Mouse (Mus musculus): Measurements from ENCODE around the gene Manbal. TPM values are rescaled to one million over a fixed set of nuclear protein-coding genes. Genes with fewer than 3 reads are reported as not detected.

The Manbal gene
- 34.7 and 35.9 TPM in 2 replicates for polyA plus RNA-seq (2014; fragmentation: Nextera tagmentation; extraction: Ambion mirVana)

DNA sequence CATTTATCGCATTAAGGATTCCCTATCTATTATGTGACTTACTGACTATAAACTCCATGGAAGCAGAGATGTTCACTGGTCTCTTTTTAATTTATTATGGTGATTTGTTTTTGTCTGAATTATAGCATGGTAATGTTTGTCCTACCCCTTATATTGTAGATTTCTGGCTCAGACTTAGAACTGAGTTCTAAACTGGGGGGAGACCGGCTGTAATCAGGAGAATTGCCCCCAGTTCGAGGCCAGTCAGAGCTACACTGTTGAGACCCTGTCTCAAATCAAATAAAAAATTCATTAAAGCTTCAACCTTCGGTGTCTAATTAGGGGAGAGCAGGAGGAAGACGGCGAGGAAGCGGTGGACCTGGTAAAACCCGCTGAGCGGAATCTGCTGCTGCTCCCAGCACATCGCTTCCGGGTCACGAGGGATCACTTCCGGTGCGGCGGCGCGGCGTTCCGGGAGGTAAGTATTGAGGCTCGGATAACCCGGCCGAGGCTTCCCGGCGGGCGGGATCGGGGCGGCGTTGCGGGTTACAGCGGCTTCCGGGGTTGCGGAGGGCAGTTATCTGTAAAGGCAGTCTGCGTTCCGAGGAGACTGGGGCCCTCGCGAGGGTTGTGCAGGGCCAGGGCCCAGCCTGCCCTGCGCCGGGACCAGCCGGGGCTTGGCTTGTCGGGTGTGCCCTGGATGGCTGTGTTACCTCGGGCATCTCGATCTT lies at the start of gene Manbal:
Gene Manbal, plus strand, starts transcription at position 411 of the 710 bp plus-strand sequence.
- Histone ChIP-seq H3K36me3 (ENCODE audit: control insufficient read depth, insufficient read depth, low read length) (no peaks in the 10 kb centered on the region), H3K9me3 (ENCODE audit: control insufficient read depth, low read length) (no peaks in the 10 kb centered on the region), H3K9ac (ENCODE audit: low read length) (peak within 1 kb of the TSS; percentile 91), H3K4me2 (peak within 1 kb of the TSS; percentile 75), H3K4me3 (ENCODE audit: low read depth, low read length) (peak within 1 kb of the TSS; percentile 74), H3K27me3 (ENCODE audit: control insufficient read depth, insufficient read depth, low read length) (no peaks in the 10 kb centered on the region), H3K27ac (ENCODE audit: low read depth, low read length) (peak within 1 kb of the TSS; percentile 62), H3K4me1 (ENCODE audit: control insufficient read depth, insufficient read depth, low read length) (peaks cover 8% of the 10 kb centered on the region)
- ATAC-seq (ENCODE audit: low FRiP score) (peak; percentile 89), DNase-seq (ENCODE audit: low spot score, missing footprints) (peak; percentile 99)
- WGBS = 4% methylated on average over 42 of the region's 42 CpGs

DNA sequence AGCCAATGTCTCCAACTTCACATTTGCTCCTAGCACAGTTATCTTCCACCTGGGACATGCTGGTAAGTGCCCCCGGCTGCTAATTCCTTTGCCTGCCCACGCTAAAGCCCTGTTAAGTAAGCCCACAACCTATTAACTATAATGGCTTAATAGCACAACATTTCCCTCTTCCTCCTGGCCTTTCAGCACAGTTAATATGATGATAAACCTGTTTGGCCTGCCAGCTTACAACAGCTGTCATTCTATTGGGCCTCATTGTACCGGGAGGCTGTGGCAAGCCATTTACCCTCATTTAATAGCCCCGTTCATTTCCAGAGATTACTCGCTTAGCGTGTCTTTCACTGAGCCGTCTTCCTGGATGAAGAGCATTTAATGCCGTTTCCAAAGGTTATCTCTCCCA lies 47.3 kb upstream of the Manbal start:
- Histone ChIP-seq H3K4me2 (no peak overlapping the region), H3K4me3 (ENCODE audit: low read depth, low read length) (no peak overlapping the region), H3K27me3 (ENCODE audit: control insufficient read depth, insufficient read depth, low read length) (no peaks in the 10 kb centered on the region), H3K9ac (ENCODE audit: low read length) (no peak overlapping the region), H3K36me3 (ENCODE audit: control insufficient read depth, insufficient read depth, low read length) (peaks cover 41% of the 10 kb centered on the region), H3K9me3 (ENCODE audit: control insufficient read depth, low read length) (no peaks in the 10 kb centered on the region), H3K27ac (ENCODE audit: low read depth, low read length) (no peak overlapping the region), H3K4me1 (ENCODE audit: control insufficient read depth, insufficient read depth, low read length) (no peaks in the 10 kb centered on the region)
- ATAC-seq (ENCODE audit: low FRiP score) (no peak), DNase-seq (ENCODE audit: low spot score, missing footprints) (no peak)
- 87% methylated on average over 8 of the region's 8 CpGs for WGBS

DNA sequence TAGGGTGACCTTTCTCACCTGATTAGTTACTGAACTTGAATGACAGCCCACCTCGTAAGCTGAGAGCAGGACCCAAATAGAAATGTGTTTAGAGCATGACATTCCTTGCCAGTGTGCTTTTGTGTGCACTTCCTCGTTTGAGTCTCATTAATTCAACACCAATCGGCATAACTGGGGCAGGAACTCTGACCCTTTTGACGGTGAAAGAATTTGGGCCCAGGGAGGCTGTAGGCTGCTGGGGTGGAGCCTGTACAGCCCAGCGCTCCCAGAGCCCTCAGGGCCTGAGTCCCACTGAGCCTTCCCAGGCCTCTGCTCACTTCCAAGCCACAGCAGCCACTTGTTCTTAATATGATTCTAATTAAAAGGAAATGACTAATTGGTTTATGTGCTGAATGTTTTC lies 46.5 kb upstream of the Manbal start:
- Histone ChIP-seq H3K36me3 (ENCODE audit: control insufficient read depth, insufficient read depth, low read length) (peaks cover 36% of the 10 kb centered on the region), H3K4me2 (no peak overlapping the region), H3K27ac (ENCODE audit: low read depth, low read length) (no peak overlapping the region), H3K9ac (ENCODE audit: low read length) (no peak overlapping the region), H3K27me3 (ENCODE audit: control insufficient read depth, insufficient read depth, low read length) (no peaks in the 10 kb centered on the region), H3K9me3 (ENCODE audit: control insufficient read depth, low read length) (no peaks in the 10 kb centered on the region), H3K4me3 (ENCODE audit: low read depth, low read length) (no peak overlapping the region), H3K4me1 (ENCODE audit: control insufficient read depth, insufficient read depth, low read length) (no peaks in the 10 kb centered on the region)
- 59% methylated on average over 5 of the region's 5 CpGs for WGBS
- ATAC-seq (ENCODE audit: low FRiP score) (no peak), DNase-seq (ENCODE audit: low spot score, missing footprints) (no peak)

DNA sequence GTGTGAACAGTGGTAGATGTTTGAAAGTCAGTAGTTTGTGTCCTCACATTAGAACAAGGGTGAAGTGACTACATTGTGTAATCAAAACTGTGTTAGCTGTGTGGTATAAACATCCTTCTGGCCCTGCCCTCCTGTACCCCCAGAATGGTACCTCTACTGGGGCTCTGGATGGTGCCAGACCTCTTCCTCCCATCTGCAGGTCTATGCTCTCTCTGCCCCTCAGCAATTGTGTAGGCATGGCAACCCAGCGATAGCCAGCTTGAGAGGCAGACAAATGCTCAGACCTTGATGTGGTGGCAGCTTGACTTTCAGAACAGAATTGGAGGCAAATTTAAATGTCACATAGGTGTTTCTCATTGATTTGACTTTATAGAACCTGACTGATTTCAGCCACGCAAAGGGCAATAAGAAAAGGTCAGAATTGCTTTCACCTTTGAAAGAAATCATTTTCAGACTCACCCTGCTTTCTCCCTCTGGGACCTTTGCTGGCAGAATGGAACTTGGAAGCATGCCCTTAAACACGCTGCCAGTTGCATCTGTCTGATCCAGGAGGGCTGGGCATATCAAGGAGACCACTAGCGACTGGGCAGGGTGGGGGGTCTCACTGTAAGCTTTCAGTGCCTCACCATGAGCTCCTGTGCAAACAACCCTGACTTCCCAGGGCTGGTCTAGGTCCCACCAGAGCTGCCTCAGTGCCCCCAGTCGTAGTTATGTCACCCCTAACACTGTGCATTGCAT lies 45.2 kb upstream of the Manbal start:
- Histone ChIP-seq H3K27me3 (ENCODE audit: control insufficient read depth, insufficient read depth, low read length) (no peaks in the 10 kb centered on the region), H3K9me3 (ENCODE audit: control insufficient read depth, low read length) (no peaks in the 10 kb centered on the region), H3K4me1 (ENCODE audit: control insufficient read depth, insufficient read depth, low read length) (no peaks in the 10 kb centered on the region; the same call in 1 of the 2 replicates), H3K4me3 (ENCODE audit: low read depth, low read length) (no peak overlapping the region), H3K9ac (ENCODE audit: low read length) (no peak overlapping the region), H3K4me2 (no peak overlapping the region), H3K36me3 (ENCODE audit: control insufficient read depth, insufficient read depth, low read length) (peaks cover 36% of the 10 kb centered on the region), H3K27ac (ENCODE audit: low read depth, low read length) (no peak overlapping the region)
- DNase-seq (ENCODE audit: low spot score, missing footprints) = no peak
- no peak for ATAC-seq (ENCODE audit: low FRiP score)
- 94% methylated on average over 5 of the region's 5 CpGs for WGBS

DNA sequence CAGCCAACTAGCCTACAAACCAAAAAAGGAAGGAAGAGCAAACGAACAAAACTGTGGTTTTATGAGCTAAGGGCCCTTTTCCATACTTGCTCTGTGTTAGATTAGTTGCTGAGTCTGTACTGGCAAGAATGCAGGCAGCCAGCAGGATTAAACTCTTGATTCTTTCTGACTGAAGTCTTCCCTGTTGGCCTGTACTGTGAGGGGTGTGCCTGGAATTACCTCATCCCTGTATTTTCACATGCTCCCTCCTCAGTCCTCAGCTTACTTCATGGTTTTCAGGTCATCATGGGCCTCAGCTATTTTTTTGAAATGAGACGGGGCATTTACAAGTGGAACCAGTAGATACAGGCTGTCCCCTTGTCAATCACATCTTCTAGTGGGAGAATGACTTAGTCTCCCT lies 42.2 kb upstream of the Manbal start:
- H3K9me3 ChIP-seq (ENCODE audit: control insufficient read depth, low read length) = no peaks in the 10 kb centered on the region
- peaks cover 19% of the 10 kb centered on the region for H3K36me3 ChIP-seq (ENCODE audit: control insufficient read depth, insufficient read depth, low read length)
- no peak for ATAC-seq (ENCODE audit: low FRiP score)
- H3K9ac ChIP-seq (ENCODE audit: low read length) = no peak overlapping the region
- WGBS = 84% methylated on average over 2 of the region's 2 CpGs
- peaks cover 17% of the 10 kb centered on the region for H3K4me1 ChIP-seq (ENCODE audit: control insufficient read depth, insufficient read depth, low read length)
- no peaks in the 10 kb centered on the region for H3K27me3 ChIP-seq (ENCODE audit: control insufficient read depth, insufficient read depth, low read length)
- no peak overlapping the region for H3K4me2 ChIP-seq
- DNase-seq (ENCODE audit: low spot score, missing footprints) = no peak
- no peak overlapping the region for H3K4me3 ChIP-seq (ENCODE audit: low read depth, low read length)
- no peak overlapping the region for H3K27ac ChIP-seq (ENCODE audit: low read depth, low read length)

DNA sequence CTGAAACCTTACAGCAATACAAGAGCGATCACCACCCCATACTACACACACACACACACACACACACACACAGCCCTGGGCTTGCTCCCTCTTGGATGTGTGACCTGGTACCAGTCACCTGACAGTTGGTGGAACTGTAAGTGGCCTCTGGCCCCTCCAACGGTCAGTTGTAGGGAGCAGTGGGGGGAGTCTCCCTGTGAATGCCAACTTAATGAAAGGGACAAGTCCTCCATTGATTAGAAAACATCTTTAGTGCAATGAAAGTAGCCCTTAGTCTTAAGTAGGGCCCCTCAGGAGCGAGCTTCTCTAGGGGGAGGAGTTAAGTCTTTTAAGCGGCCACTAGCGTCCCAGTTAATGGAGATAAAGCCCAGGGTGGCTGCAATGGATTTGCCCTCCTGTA lies 39.3 kb upstream of the Manbal start:
- Histone ChIP-seq H3K4me3 (ENCODE audit: low read depth, low read length) (no peak overlapping the region), H3K4me2 (no peak overlapping the region), H3K9me3 (ENCODE audit: control insufficient read depth, low read length) (no peaks in the 10 kb centered on the region), H3K27me3 (ENCODE audit: control insufficient read depth, insufficient read depth, low read length) (no peaks in the 10 kb centered on the region), H3K36me3 (ENCODE audit: control insufficient read depth, insufficient read depth, low read length) (peaks cover 5% of the 10 kb centered on the region), H3K9ac (ENCODE audit: low read length) (peak overlapping the region; percentile 14), H3K27ac (ENCODE audit: low read depth, low read length) (peak overlapping the region; percentile 67), H3K4me1 (ENCODE audit: control insufficient read depth, insufficient read depth, low read length) (peaks cover 20% of the 10 kb centered on the region)
- WGBS = 14% methylated on average over 5 of the region's 5 CpGs
- ATAC-seq (ENCODE audit: low FRiP score) = peak; percentile 69
- peak; percentile 91 for DNase-seq (ENCODE audit: low spot score, missing footprints)

DNA sequence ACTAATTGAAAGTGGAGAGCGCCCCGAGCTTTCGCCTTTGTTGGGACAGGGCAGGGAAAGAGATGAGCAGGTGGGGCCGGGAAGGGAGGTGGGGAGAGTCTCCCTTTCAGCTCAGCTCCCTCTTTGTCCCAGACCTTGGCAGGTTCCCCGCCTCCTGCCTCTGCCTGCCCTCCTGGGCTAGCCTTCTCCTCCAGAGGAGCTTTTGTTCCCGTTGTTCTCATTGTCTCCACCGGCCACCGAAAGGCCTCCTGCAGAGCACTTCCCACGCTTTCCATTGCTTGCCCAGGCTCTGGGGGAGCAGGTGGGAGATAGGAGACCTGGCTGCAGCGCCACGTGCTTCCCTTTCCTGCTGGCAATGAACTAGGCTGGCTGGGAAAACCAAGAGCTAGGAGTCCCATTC lies 38.8 kb upstream of the Manbal start:
- Histone ChIP-seq H3K36me3 (ENCODE audit: control insufficient read depth, insufficient read depth, low read length) (peaks cover 3% of the 10 kb centered on the region), H3K27me3 (ENCODE audit: control insufficient read depth, insufficient read depth, low read length) (no peaks in the 10 kb centered on the region), H3K9me3 (ENCODE audit: control insufficient read depth, low read length) (no peaks in the 10 kb centered on the region), H3K9ac (ENCODE audit: low read length) (peak overlapping the region; percentile 14), H3K4me1 (ENCODE audit: control insufficient read depth, insufficient read depth, low read length) (peaks cover 20% of the 10 kb centered on the region), H3K4me2 (no peak overlapping the region), H3K4me3 (ENCODE audit: low read depth, low read length) (no peak overlapping the region), H3K27ac (ENCODE audit: low read depth, low read length) (peak overlapping the region; percentile 67)
- peak; percentile 73 for ATAC-seq (ENCODE audit: low FRiP score)
- WGBS = 5% methylated on average over 11 of the region's 11 CpGs
- peak; percentile 93 for DNase-seq (ENCODE audit: low spot score, missing footprints)

DNA sequence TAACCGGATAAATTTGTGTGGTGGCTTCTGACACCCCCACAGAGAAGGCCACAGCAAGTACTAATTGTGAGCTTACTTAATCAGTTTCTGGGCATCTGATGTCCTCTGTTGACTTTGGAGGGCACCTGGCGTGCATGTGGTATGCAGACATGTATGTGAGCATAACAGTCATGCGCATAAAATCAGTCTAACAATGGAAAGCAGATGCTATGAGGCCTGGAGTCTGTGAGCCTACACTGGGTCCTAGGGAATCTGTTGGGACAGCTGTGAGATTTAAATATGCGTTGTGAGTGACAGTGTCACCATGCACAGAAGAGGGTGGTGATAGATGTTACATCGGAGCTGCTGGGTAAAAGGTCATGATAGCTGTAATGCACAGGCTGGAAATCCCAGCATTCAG lies 35.3 kb upstream of the Manbal start:
- Histone ChIP-seq H3K4me2 (no peak overlapping the region), H3K4me1 (ENCODE audit: control insufficient read depth, insufficient read depth, low read length) (peaks cover 20% of the 10 kb centered on the region), H3K27me3 (ENCODE audit: control insufficient read depth, insufficient read depth, low read length) (no peaks in the 10 kb centered on the region), H3K9me3 (ENCODE audit: control insufficient read depth, low read length) (no peaks in the 10 kb centered on the region), H3K27ac (ENCODE audit: low read depth, low read length) (peak overlapping the region; percentile 22; the same call in 1 of the 2 replicates), H3K9ac (ENCODE audit: low read length) (no peak overlapping the region), H3K4me3 (ENCODE audit: low read depth, low read length) (no peak overlapping the region), H3K36me3 (ENCODE audit: control insufficient read depth, insufficient read depth, low read length) (no peaks in the 10 kb centered on the region; the same call in 1 of the 2 replicates)
- no peak for DNase-seq (ENCODE audit: low spot score, missing footprints)
- no peak for ATAC-seq (ENCODE audit: low FRiP score)
- WGBS = 84% methylated on average over 5 of the region's 5 CpGs

DNA sequence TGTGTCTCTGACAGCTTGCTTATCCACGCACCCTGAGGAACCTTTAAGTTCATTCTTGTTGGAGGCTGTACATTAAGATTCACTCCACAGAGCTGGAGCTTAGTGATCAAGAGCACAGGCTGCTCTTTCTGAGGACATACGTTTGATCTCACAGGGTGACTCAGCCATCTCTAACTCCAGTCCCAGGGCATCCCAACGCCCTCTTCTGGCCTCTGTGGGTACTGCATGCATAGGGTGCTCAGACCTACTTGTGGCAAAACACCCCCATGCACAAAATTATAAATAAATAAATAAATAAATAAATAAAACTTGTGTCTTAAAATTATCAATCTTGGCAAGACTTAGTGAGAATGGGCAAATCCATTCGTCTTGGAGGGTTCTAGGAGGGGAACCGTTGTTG lies 28.7 kb upstream of the Manbal start:
- H3K9ac ChIP-seq (ENCODE audit: low read length) = no peak overlapping the region
- no peak overlapping the region for H3K4me3 ChIP-seq (ENCODE audit: low read depth, low read length)
- 28% methylated on average over 5 of the region's 5 CpGs for WGBS
- no peaks in the 10 kb centered on the region for H3K27me3 ChIP-seq (ENCODE audit: control insufficient read depth, insufficient read depth, low read length)
- DNase-seq (ENCODE audit: low spot score, missing footprints) (peak; percentile 97), ATAC-seq (ENCODE audit: low FRiP score) (no peak)
- peaks cover 33% of the 10 kb centered on the region for H3K4me1 ChIP-seq (ENCODE audit: control insufficient read depth, insufficient read depth, low read length)
- H3K36me3 ChIP-seq (ENCODE audit: control insufficient read depth, insufficient read depth, low read length) = no peaks in the 10 kb centered on the region
- H3K9me3 ChIP-seq (ENCODE audit: control insufficient read depth, low read length) = no peaks in the 10 kb centered on the region
- H3K4me2 ChIP-seq = no peak overlapping the region
- no peak overlapping the region for H3K27ac ChIP-seq (ENCODE audit: low read depth, low read length)

Data from midbrain, embryonic 11.5 days (tissue).